Comparison of ENCODE assay signal across 15 mouse cellular contexts in the genomic region with DNA sequence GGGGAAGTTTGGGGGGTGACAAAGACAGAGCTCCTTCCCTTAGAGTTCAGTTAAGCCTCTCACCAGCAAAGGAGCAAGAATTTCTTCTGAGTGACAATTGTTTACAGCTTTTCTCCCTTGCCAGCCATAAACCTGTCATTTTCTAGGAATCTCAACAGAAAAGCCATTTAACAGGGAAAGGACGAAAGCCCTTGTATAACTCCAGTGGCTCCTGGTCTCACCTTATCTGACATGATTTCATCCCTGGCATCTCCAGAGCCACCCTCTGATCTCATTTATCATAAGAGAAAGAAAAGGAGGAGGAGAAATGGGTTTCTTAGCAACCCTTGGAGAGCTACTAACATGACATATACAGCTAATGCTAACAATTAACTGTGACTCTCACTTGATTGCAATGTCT. TPM values are rescaled to one million over a fixed set of nuclear protein-coding genes. Genes with fewer than 3 reads are reported as not detected.
DNase-seq lines count a peak whose midpoint lies in the region; ATAC-seq and TF ChIP-seq lines count a peak whose summit lies in the region.
"Had no signal": no experiment of that assay in that cellular context is flagged by ENCODE, and none has a peak within 500 bp of the region (broad histone marks: within the 10 kb centered on the region; RNA-seq: fewer than 3 reads in every experiment).

No protein-coding gene starts in this region.

- ATAC-seq in heart, embryonic 15.5 days (replicated peaks; ENCODE audit: insufficient number of reproducible peaks, insufficient read depth, low FRiP score, low read depth): no peak
- no peak for ATAC-seq in heart, embryonic 12.5 days (ENCODE audit: insufficient number of reproducible peaks, low FRiP score)
- no peak for ATAC-seq in intestine, embryonic 16.5 days
- ATAC-seq: CD4-positive, CD25-positive, alpha-beta regulatory T cell, adult 4 months; forebrain, embryonic 14.5 days had no signal

- no peak for DNase-seq in layer of hippocampus, adult 2 months (ENCODE audit: low spot score in 2 of 2)
- no peak for DNase-seq in layer of hippocampus, adult 11-12 months (ENCODE audit: low spot score)
- DNase-seq in MN1 (ENCODE audit: low spot score): peak; percentile 70
- no peak for DNase-seq in embryo, embryonic 10 days (ENCODE audit: low spot score)
- no peak for DNase-seq in adrenal gland, postnatal 25 days
- DNase-seq: cerebellum, adult 9-10 months; embryo, embryonic 11 days; retina, postnatal 1 day; thymus, postnatal 36 days had no signal

- no peak overlapping the region for H3K4me3 ChIP-seq in heart, embryonic 15.5 days
- H3K4me3 ChIP-seq in heart, embryonic 12.5 days: no peak overlapping the region
- no peak overlapping the region for H3K4me3 ChIP-seq in layer of hippocampus, adult 2 months
- H3K4me3 ChIP-seq in intestine, embryonic 16.5 days (ENCODE audit: low read length): no peak overlapping the region
- H3K4me3 ChIP-seq: hindbrain, embryonic 15.5 days had no signal

- H3K4me2 ChIP-seq in heart, embryonic 15.5 days: no peak overlapping the region
- H3K4me2 ChIP-seq in heart, embryonic 12.5 days: no peak overlapping the region
- H3K4me2 ChIP-seq in intestine, embryonic 16.5 days (ENCODE audit: low read depth, low read length): no peak overlapping the region
- H3K4me2 ChIP-seq: hindbrain, embryonic 15.5 days had no signal

- peaks cover 41% of the 10 kb centered on the region for H3K4me1 ChIP-seq in heart, embryonic 15.5 days (replicated peaks)
- peaks cover 76% of the 10 kb centered on the region for H3K4me1 ChIP-seq in heart, embryonic 12.5 days (replicated peaks)
- peaks cover 38% of the 10 kb centered on the region for H3K4me1 ChIP-seq in intestine, embryonic 16.5 days (ENCODE audit: control insufficient read depth, insufficient read depth, low read length)

- TF ChIP-seq CTCF in layer of hippocampus, adult 2 months (conservative IDR thresholded peaks at IDR 0.05): no peak

- H3K27ac ChIP-seq in heart, embryonic 15.5 days: peak overlapping the region; percentile 12; the same call in 1 of the 2 replicates
- H3K27ac ChIP-seq in heart, embryonic 12.5 days (ENCODE audit: poor library complexity, severe bottlenecking): no peak overlapping the region
- peak overlapping the region; percentile 72 for H3K27ac ChIP-seq in layer of hippocampus, adult 2 months
- H3K27ac ChIP-seq in intestine, embryonic 16.5 days (ENCODE audit: low read length): peak overlapping the region; percentile 28; the same call in 1 of the 2 replicates
- H3K27ac ChIP-seq: hindbrain, embryonic 15.5 days had no signal

- no peaks in the 10 kb centered on the region for H3K27me3 ChIP-seq in heart, embryonic 15.5 days
- no peaks in the 10 kb centered on the region for H3K27me3 ChIP-seq in heart, embryonic 12.5 days (replicated peaks)
- H3K27me3 ChIP-seq in intestine, embryonic 16.5 days (replicated peaks; ENCODE audit: control insufficient read depth, insufficient read depth, low read length): no peaks in the 10 kb centered on the region
- H3K27me3 ChIP-seq: hindbrain, embryonic 15.5 days had no signal

- WGBS in heart, embryonic 15.5 days: 70% methylated on average over 1 of the region's 1 CpGs
- WGBS in heart, embryonic 12.5 days: 52% methylated on average over 1 of the region's 1 CpGs
- WGBS in intestine, embryonic 16.5 days: 53% methylated on average over 1 of the region's 1 CpGs

- no peaks in the 10 kb centered on the region for H3K9me3 ChIP-seq in heart, embryonic 15.5 days (replicated peaks)
- no peaks in the 10 kb centered on the region for H3K9me3 ChIP-seq in heart, embryonic 12.5 days (replicated peaks)
- no peaks in the 10 kb centered on the region for H3K9me3 ChIP-seq in intestine, embryonic 16.5 days (ENCODE audit: control insufficient read depth, low read length)
- H3K9me3 ChIP-seq: hindbrain, embryonic 15.5 days had no signal

- no peaks in the 10 kb centered on the region for H3K36me3 ChIP-seq in heart, embryonic 15.5 days
- no peaks in the 10 kb centered on the region for H3K36me3 ChIP-seq in heart, embryonic 12.5 days
- no peaks in the 10 kb centered on the region for H3K36me3 ChIP-seq in intestine, embryonic 16.5 days (ENCODE audit: control insufficient read depth, insufficient read depth, low read length)
- H3K36me3 ChIP-seq: hindbrain, embryonic 15.5 days had no signal

- no peak overlapping the region for H3K9ac ChIP-seq in heart, embryonic 15.5 days
- no peak overlapping the region for H3K9ac ChIP-seq in heart, embryonic 12.5 days
- H3K9ac ChIP-seq in intestine, embryonic 16.5 days (ENCODE audit: low read depth, low read length): no peak overlapping the region
- H3K9ac ChIP-seq: hindbrain, embryonic 15.5 days had no signal

RNA-seq across cellular contexts. Expression of a gene that starts 33.9 kb away (rescaled TPM):
- polyA plus RNA-seq in heart, embryonic 15.5 days (2015; fragmentation: Nextera tagmentation; extraction: Ambion mirVana): 11.6 and 14.8 TPM in 2 replicates
- 17.0 and 18.9 TPM in 2 replicates for polyA plus RNA-seq in heart, embryonic 12.5 days (2016; fragmentation: Nextera tagmentation; extraction: Ambion mirVana)
- total RNA-seq in layer of hippocampus, adult 2 months (2021): 10 to 100 TPM; 48.7 to 49.6 TPM
- 10.9 and 11.8 TPM in 2 replicates for polyA plus RNA-seq in intestine, embryonic 16.5 days (2015; fragmentation: Nextera tagmentation; extraction: Ambion mirVana)
- 36.2 and 46.0 TPM in 2 replicates for total RNA-seq in adrenal gland, postnatal 25 days (2021)
